Mouse (Mus musculus): ENCODE data around the gene Epb41l4b.

Epb41l4b gene

DNA sequence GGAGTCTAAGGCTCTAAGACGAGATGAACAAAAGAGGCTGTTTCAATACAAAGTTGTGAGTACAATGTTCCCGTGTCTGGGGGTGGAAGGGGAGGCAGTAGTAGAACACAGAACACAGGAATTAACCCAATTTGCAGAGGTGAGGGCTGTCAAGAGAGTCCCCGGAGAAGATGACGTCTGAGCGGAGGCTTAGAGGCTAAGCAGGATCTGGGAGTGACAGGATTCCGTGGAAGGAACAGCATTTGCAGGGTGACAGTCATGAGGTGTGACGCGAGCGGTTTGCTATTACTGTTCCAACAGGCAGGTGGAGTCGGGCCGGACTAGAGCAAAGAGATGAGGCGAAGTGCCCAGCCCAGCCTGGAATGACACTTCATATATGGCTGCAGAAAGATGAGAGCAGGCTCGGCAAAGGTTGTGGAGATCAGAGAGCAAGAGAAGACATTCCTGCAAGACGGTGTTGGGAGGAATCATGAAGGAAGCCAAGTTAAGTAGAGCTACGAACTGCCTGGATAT is 82.9 kb downstream of the Epb41l4b start:
- no peak for DNase-seq (ENCODE audit: low spot score)

DNA sequence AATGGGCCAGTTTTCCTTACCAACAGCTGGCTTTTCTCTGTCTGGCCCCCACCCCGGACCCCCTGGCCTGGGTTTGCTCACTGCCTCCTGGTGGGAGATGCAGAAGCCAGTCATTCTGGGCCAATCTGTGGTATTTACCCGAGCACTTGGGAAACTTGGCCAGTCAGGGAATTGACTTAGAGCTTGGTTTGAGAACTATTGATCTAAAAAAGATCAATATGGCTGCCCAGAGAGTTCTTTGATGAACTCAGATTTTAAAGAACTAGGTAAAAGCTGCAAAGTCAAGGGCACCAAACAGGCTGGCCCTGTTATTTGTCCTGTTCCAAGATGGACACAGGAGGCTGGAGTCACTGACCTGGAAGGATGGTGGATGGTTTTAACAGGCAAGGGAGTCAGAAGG is 84.6 kb downstream of the Epb41l4b start:
- no peak for DNase-seq (ENCODE audit: low spot score)

DNA sequence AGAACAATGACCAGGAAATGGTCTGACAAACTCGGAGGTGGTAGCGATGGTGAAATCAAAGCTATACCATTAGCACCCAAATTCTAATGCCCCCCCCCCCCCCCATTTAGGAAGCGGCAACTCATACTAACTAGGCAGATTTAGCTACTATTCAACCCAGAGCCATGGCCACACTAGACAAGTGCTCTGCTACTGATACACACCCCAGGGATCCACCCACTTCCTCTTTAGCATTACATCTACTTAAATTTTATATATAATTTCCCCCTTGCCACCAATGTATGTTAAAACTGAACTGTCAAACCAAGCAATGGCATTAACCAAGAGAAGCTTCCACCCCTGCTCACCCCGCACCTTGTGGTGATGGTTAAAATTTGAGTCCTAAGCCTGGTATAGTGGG is 85.6 kb downstream of the Epb41l4b start:
- DNase-seq (ENCODE audit: low spot score) = no peak

DNA sequence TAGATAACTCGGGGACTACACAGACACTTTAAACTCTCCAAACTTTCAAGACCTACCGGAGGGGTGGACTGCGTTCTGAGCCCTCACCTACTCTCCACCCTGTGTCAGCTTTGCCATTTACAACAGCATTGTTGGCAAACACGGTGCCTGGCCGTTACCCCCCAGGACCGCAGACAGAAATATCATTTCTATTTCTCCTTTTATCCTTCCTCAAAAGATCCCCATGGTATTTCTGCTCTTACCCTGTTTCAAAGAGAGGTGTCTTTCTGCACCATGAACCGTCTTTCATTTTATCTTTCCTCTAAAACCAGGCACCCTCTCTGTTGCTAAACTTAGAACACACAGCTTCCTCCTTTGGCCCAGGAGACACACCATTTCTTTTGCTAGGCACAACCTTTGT is 87.6 kb downstream of the Epb41l4b start:
- DNase-seq (ENCODE audit: low spot score) = no peak

DNA sequence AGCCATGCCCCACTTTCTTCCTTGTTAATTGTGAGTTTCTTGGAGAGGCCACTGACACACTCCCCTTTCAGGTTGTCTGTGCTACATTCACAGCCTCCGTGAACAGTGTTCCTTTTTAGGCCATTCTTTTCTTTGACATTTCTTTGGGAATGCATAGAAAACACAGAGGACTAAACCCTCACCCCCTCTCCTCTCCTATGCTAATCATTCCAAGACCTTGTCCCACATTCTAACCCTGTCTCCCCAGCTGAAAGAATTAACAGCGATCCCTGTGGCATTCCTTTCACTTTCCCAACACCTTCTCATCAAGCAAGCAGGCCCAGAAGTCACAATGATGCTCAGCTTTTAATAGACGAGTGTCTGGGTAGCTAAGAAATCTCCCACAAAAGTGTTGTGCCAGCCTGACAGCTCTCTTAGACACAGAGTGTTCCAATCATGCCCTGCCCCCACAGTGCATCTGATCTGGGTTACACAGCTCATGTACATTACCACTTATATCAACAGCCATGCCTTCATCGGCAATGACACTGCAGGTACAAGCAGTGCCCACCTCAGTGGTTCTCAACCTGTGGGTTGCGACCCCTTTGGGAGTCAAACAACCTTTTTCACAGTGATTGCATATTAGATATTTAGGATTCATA is 93.8 kb downstream of the Epb41l4b start:
- no peak for DNase-seq (ENCODE audit: low spot score)

DNA sequence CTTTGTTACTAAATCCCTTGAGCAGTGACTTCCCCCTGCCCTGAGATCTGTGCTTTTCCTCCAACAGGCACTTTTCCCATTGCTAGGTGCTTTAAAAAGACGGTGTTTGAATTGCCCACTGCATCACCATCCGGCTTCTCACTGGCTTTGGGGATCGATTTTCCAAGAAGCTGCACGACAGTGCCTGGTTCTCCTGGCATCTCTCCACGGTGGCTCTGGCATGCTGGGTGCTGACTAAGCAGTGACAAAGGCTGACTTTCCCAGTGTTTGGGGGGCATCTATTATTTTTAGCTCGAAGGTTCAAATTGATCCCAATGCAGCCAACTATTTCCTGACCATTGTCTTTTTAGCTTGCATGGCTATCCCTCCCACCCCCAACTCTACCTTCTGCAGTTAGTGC is 94.7 kb downstream of the Epb41l4b start:
- no peak for DNase-seq (ENCODE audit: low spot score)

- DNase-seq (ENCODE audit: low spot score) = no peak
These were observed 97.1 kb downstream of the Epb41l4b start for GRCm38 (mm10) chr4:57046160-57046571.

DNA sequence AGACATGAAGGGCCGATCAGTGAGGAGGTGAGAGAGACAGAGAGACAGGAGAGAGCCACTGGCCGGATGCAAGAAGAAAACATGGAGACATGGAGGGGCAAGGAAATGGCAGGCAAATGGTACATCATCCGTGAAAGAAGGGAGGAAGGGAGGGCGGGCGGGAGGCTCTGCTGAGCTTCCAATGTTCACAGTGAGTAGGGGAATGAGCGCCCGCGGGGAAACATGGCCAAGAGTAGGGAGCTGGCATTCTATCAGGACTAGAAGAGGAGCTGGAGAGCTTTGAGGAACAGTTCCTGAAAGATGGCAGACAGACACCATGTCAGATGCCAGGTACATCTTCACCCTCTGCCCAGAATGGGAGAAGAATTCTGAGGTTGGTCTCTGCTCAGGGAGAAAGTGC is 99.6 kb downstream of the Epb41l4b start:
- DNase-seq (ENCODE audit: low spot score) = no peak

DNA sequence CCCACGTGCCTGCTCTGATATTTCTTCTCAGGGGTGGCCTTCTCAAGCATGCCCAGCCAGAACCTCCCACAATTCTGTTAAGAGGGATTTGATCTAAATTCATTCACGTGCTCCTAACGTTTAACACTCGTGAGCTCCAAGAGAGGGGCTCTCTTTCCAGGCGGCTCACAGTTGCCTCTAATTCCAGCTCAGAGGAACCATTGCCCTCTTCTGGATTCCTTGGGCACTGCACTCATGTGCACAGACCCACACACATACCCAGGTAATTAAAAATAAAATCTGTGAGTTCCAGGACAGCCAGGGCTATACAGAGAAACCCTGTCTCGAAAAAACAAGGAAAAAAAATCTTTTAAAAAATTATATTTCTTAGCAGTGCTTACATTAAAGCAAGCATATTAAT is 101.6 kb downstream of the Epb41l4b start:
- no peak for DNase-seq (ENCODE audit: low spot score)

DNA sequence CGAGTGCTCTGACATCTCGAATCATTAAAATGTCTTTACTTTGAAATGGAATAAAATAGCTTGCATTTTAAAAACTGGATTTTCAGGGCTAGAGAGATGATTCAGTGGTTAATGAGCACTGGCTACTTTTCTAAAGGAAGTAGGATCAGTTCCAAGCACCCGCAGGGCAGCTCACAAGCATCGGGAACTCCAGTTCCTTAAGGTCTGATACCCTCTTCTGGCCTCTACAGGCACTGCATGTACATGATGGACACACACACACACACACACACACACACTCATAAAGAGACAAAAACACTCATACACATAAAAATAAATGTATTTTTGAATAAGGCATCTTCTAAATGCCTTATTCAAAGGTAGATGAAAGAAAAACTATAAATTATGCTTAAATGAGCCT is 102.0 kb downstream of the Epb41l4b start:
- DNase-seq (ENCODE audit: low spot score) = no peak

DNA sequence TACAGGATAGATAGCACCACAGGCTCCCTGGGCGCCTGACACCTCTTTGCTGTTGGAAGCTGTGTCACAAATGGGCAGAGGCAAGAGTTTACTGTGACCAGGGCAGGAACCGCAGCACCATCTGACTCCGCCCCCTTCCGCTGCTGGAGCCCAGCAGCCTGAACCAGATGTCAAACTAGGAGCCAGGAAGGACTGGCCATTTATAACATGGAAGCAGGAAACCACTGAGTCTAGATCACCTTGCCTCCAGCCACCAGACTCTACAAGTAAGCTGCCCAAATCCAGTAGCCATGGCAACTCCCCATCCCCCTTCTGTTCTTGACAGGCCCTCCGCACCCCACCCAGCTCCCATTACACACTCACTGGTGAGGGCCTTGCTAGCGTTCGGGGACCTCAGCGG is 102.8 kb downstream of the Epb41l4b start:
- DNase-seq (ENCODE audit: low spot score) = no peak

DNA sequence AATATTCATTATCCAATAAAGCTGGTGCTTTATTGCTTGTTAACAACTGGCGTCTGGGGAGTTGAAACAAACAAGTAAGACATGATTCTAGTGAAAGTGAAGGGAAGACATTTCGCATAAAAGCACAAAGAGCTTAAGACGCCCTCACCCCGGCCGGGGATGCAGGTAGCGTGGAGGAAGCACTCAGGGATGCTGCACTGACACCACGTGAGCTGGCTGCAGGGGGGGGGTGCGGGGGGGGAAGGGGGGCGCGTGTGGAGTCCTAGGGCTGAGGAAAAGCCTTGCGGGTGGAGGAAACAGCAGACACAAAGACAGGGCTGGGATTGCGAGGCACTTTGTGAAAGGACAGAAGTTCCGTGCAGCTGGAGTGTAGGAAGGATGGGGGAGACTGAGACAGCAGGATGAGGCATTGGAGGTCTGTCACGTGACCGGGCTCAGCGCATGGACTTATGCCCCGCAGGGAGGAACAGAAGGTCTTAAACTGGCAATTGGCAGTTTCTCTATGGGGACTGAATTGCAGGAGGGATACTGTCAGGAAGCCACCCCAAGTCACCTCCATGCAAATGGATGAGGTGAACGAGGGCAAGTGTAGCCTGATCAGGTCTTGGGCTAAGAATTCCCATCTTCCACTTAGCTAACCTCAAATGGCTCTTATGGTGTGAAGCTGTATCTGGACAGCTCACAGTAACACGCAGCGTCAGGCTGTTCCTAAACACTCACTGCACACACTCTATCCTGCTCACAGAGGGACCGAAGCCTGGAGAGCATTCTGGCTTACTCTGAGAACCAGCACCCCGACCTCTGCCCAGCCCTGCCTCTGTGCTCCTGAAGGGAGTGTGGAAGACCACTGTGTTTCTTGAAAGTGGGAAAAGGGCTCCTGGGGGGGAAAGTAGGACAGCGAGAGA is 103.9 kb downstream of the Epb41l4b start:
- peak; percentile 74 for DNase-seq (ENCODE audit: low spot score)

GRCm38 (mm10) chr4:57037554-57037953 is 105.7 kb downstream of the Epb41l4b start:
- DNase-seq (ENCODE audit: low spot score) = no peak

DNA sequence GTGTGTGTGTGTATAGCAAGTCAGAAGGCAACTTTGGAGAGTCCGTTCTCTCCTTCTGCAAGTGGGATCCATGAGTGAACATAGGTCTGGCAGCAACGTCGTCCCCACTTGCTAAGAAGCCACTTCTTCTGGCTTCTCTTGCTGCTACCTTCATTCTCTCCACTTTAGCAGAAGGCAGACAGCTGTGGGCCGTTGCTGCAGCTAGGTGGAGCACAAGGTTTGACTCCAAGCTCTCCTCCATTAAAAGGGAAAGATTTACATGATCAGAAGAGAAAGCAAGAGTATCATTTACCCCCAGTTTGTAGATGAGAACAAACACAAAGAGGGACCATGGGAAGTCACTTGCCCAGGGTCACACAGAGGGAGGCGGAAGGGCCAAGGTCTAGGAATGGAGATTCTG is 109.1 kb downstream of the Epb41l4b start:
- DNase-seq (ENCODE audit: low spot score) = no peak

- no peak for DNase-seq (ENCODE audit: low spot score)
These were observed 111.8 kb downstream of the Epb41l4b start for GRCm38 (mm10) chr4:57031440-57031839.

GRCm38 (mm10) chr4:57027954-57028353 is 115.3 kb downstream of the Epb41l4b start:
- DNase-seq (ENCODE audit: low spot score) = no peak

- no peak for DNase-seq (ENCODE audit: low spot score)
These were observed 119.7 kb downstream of the Epb41l4b start for GRCm38 (mm10) chr4:57023527-57023926.

DNA sequence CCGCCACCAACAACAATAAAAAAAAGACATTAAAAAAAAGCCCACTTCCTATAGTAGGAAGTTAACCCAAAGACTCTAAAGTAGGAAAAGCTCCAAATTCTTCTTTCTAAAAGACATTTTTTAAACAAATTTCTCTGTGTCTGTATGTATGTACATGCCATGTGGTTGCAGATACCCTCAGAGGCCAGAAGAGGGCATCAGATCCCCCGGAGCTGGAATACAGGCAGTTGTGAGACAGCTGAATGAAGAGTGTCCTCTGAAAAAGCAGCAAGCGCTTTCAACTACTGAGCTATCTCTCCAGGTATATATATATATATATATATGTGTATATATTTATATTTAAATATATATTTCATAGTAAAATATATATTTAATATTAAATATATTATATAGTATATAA is 121.9 kb downstream of the Epb41l4b start:
- DNase-seq (ENCODE audit: low spot score) = no peak

DNA sequence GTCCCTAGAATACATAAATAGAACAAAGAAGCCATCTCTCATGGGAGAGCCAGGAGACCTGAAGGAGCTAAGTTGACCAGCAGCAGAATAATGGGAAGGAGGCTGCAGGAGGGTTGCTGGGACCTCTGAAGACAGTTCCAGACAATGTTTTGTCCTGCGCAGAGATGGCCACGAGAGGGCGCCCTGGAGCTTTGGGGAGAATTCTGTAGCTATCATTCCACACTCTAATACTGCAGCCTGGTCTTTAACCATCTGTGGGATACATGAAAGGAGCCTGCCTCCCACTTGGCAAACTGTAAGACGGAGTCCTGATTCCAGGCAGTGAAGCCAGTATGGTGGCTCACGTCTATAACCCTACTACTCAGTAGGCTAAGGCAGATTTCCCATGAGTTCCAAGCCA is 126.0 kb downstream of the Epb41l4b start:
- DNase-seq (ENCODE audit: low spot score) = peak; percentile 92

GRCm38 (mm10) chr4:57016366-57017171 is 126.7 kb downstream of the Epb41l4b start:
- no peak for DNase-seq (ENCODE audit: low spot score)

DNA sequence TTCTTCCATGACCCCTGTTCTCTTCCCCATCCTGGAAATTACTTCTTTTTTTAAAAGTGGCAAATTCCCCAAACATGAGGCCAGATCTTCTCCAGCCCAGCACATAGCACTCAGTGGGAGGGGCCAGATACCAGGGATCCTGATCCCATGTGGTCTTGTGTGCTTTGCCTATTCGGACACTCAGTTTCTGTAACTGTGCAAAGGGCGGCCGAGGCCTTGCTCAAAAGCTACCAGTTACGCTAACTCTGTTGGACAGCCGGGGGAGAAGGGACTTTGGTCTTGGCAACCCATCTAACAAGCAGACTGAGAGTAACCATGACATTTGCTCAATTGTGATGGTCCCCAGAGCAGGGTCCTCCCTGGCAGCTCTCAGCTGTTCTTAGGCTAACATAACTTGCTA is 128.2 kb downstream of the Epb41l4b start:
- no peak for DNase-seq (ENCODE audit: low spot score)

DNA sequence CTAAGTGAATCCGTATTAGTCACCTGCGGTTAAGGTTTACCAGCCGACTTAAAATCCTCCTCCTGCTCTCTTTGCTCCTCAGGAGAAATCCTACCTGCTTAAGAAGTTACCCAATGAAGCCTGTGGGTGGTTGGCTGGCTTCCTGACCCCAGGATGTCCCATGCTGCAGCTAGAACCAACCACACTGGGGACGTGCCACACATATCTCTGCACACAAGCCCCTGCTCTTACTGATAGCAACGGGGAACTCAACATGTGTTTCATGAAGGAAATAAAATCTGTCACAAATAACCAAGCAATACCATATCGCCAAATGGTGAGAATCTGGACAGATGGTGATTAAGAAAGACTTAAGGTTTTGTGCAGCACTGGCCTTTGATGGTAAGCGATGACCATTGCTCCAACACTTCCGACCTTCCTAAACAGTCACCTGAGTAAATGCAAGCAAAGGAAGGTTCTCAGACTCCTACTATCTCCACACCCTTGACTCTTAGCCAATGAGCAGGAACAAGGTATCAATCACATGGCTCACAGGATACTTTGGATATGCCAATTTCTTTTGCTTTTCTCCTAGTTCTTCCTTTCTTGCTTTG is 131.7 kb downstream of the Epb41l4b start:
- DNase-seq (ENCODE audit: low spot score) = no peak
